Comparison of ENCODE assay signal across 15 mouse cellular contexts in genomic region chr11:85876059-85876788, GRCm38 (mm10). TPM values are rescaled to one million over a fixed set of nuclear protein-coding genes. Genes with fewer than 3 reads are reported as not detected.
DNase-seq lines count a peak whose midpoint lies in the region; ATAC-seq and TF ChIP-seq lines count a peak whose summit lies in the region.
"Had no signal": no experiment of that assay in that cellular context is flagged by ENCODE, and none has a peak within 500 bp of the region (broad histone marks: within the 10 kb centered on the region; RNA-seq: fewer than 3 reads in every experiment).

No protein-coding gene starts in this region.

- H3K4me2 ChIP-seq in neural tube, embryonic 15.5 days, result peak overlapping the region; percentile 36
- H3K4me2 ChIP-seq: intestine, embryonic 15.5 days; lung, embryonic 14.5 days had no signal

- H3K9ac ChIP-seq in neural tube, embryonic 15.5 days (replicated peaks), result no peak overlapping the region
- H3K9ac ChIP-seq: intestine, embryonic 15.5 days; lung, embryonic 14.5 days had no signal

- WGBS in neural tube, embryonic 15.5 days, result 44% methylated on average over 24 of the region's 24 CpGs

- H3K27ac ChIP-seq in gastrocnemius, adult 2 months, result no peak overlapping the region
- H3K27ac ChIP-seq in neural tube, embryonic 15.5 days (replicated peaks), result no peak overlapping the region
- H3K27ac ChIP-seq: intestine, embryonic 15.5 days had no signal

- no peaks in the 10 kb centered on the region for H3K4me1 ChIP-seq in neural tube, embryonic 15.5 days
- H3K4me1 ChIP-seq: intestine, embryonic 15.5 days had no signal

- no peak overlapping the region; the same call in 1 of the 2 replicates for H3K4me3 ChIP-seq in gastrocnemius, adult 2 months
- no peak overlapping the region for H3K4me3 ChIP-seq in neural tube, embryonic 15.5 days (replicated peaks)
- H3K4me3 ChIP-seq: intestine, embryonic 15.5 days had no signal

- H3K36me3 ChIP-seq in neural tube, embryonic 15.5 days, result no peaks in the 10 kb centered on the region
- H3K36me3 ChIP-seq: intestine, embryonic 15.5 days had no signal

- DNase-seq in gastrocnemius, adult 2 months, result peak; percentile 26
- no peak for DNase-seq in gastrocnemius, postnatal 10 days
- DNase-seq in Muller cell, postnatal 12 days (ENCODE audit: inconsistent ontology term), result peak; percentile 53
- DNase-seq in hindlimb bud, embryonic 11.5 days (ENCODE audit: extremely low spot score, low read depth, low spot score), result peak; percentile 97
- no peak for DNase-seq in kidney, postnatal 25 days
- DNase-seq in urinary bladder, postnatal 36 days (ENCODE audit: low spot score in 2 of 2), result no peak
- DNase-seq in right cerebral cortex, postnatal 4 days, result no peak
- DNase-seq: adrenal gland, postnatal 10 days; lung, embryonic 14.5 days; midbrain, embryonic 14.5 days had no signal

- H3K9me3 ChIP-seq in neural tube, embryonic 15.5 days (replicated peaks), result no peaks in the 10 kb centered on the region
- H3K9me3 ChIP-seq: intestine, embryonic 15.5 days had no signal

- intact Hi-C loops in gastrocnemius, adult 2 months (cut with DNase I), result no loop called here

- TF ChIP-seq CTCF in gastrocnemius, adult 2 months (IDR thresholded peaks at IDR 0.05), result no peak

- no peak for ATAC-seq in neural tube, embryonic 15.5 days (ENCODE audit: low FRiP score)
- ATAC-seq: intestine, embryonic 15.5 days had no signal

- H3K27me3 ChIP-seq in neural tube, embryonic 15.5 days (replicated peaks), result peaks cover 9% of the 10 kb centered on the region; the same call in 1 of the 2 replicates
- H3K27me3 ChIP-seq: intestine, embryonic 15.5 days had no signal

RNA-seq across cellular contexts. Expression of gene Tbx4, which starts 10.0 kb away (rescaled TPM):
- 1 to 10 TPM in 1 of 2 experiments, under 1 TPM in 1; 0.87 to 1.8 TPM for total RNA-seq in gastrocnemius, adult 2 months (2021)
- 1 to 10 TPM; 3.0 to 4.4 TPM for total RNA-seq in gastrocnemius, postnatal 10 days (2021)
- 0.19 and 0.29 TPM in 2 replicates for polyA plus RNA-seq in neural tube, embryonic 15.5 days (2015; fragmentation: Nextera tagmentation; extraction: Ambion mirVana)

RNA-seq across cellular contexts. Expression of gene Gm11444, which starts 26.1 kb away (rescaled TPM):
- total RNA-seq in gastrocnemius, adult 2 months (2021), result not detected
- total RNA-seq in gastrocnemius, postnatal 10 days (2021), result not detected
- not detected in 2 replicates for polyA plus RNA-seq in neural tube, embryonic 15.5 days (2015; fragmentation: Nextera tagmentation; extraction: Ambion mirVana)
- total RNA-seq: adrenal gland, postnatal 10 days; left cerebral cortex, postnatal 25 days had no signal
- polyA plus RNA-seq: heart, embryonic 14.5 days; intestine, embryonic 15.5 days; large intestine, adult 2 months; lung, embryonic 14.5 days; midbrain, embryonic 14.5 days had no signal

RNA-seq across cellular contexts. Expression of gene Tbx2, which starts 43.9 kb away (rescaled TPM):
- total RNA-seq in gastrocnemius, adult 2 months (2021), result 1 to 10 TPM; 1.7 to 3.6 TPM
- 10 to 100 TPM; 11.0 to 14.3 TPM for total RNA-seq in gastrocnemius, postnatal 10 days (2021)
- 1.4 and 1.5 TPM in 2 replicates for polyA plus RNA-seq in neural tube, embryonic 15.5 days (2015; fragmentation: Nextera tagmentation; extraction: Ambion mirVana)

Comparison
In these comparisons a context has a peak if more than half of its experiments do, and no peak if none do; other contexts are left out.
1. DNase-seq: peak in gastrocnemius, adult 2 months (single experiment), Muller cell, postnatal 12 days (single experiment) and hindlimb bud, embryonic 11.5 days (single experiment); none in gastrocnemius, postnatal 10 days (single experiment), kidney, postnatal 25 days (0 of 2), urinary bladder, postnatal 36 days (0 of 2) and right cerebral cortex, postnatal 4 days (single experiment).